Mouse (Mus musculus): ENCODE data around the gene Ptch2. TPM values are rescaled to one million over a fixed set of nuclear protein-coding genes. Genes with fewer than 3 reads are reported as not detected.

Gene Ptch2
- total RNA-seq, 2 experiments from 2014 or later, result 0.61 to 1.5 TPM

DNA sequence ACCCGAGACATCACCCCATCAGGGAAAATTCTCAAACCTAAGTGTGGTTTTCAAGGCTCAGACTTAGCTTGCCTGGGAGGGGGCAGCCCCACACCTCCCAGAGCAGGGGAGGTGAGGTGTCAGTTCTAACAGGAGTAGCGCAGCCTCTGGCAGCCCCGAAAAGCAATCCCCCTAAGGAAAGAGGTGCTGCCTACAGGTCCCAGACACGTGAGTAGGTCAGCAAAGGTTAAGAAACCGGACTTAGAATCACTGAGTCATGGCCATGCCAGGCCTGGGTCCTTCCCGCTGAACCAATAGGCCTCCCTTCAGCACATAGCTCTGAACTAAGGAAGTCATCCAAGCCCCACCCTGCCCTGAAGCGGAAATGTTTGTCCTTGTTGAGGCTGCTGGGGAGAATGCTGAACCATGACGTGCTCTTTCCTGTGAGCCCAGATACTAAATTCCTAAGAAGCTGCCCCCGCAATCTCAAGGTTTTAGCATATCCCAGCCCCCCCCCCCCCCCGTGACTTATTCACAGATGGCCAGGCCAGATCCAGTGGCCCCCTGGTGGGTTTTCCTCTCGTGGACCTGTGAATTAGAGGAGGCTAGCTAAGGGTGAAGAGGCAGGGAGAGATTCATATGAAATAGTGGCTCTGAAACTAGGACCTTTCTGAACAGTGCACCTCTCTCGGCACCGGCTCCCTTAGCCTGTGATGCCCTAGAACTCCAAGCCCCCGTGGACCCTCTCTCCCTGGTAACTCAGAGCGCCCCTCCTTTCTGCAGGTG lies 30.2 kb downstream of the Ptch2 start:
- intact Hi-C loops (cut with DNase I), result no loop called here

GRCm38 (mm10) chr4:117126675-117127290 lies 30.9 kb downstream of the Ptch2 start, which contains the start of gene Tctex1d4:
Tctex1d4 (plus strand) TSS chr4:117126794.
- no peak for DNase-seq

More for the DNA sequence above, 30.2 kb downstream of the Ptch2 start:
- peak; percentile 68 to 80 for DNase-seq

DNA sequence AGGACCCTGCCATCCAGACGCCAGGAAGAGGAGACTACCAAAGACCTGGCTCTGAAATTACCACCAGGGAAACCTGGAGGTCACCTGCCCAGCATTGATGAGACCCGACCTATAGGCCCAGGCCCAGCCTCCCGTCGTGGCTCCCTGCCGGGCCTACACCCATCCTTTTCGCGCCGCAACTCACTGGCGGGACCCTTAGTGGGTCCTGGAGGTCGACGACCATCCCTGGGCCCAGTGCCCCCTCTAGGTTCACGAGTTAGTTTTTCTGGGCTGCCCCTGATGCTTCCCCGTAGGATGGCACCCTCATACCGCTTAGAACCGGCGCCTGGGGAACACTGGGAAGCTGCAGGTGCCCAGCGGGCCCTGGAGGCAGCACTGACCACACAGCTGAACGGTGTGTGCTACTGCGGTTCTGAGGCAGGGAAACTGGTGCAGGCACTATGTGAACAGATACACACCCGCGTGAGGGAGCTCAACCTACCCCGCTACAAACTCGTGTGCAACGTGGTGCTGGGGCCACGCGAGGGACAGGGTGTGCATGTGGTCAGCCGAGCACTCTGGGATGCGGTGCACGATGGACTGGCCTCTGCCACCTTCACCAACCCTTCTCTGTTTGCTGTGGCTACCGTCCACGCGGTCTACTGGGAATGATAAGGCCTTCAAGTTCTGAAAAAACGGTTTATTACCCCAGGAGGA lies 32.3 kb downstream of the Ptch2 start:
- intact Hi-C loops (cut with DNase I), result no loop called here
- no peak for DNase-seq

More at GRCm38 (mm10) chr4:117126675-117127290, 30.9 kb downstream of the Ptch2 start, which contains the start of gene Tctex1d4:
- intact Hi-C loops (cut with DNase I), result no loop called here

GRCm38 (mm10) chr4:117130790-117131189 lies 34.9 kb downstream of the Ptch2 start:
- no peak for DNase-seq
- intact Hi-C loops (cut with DNase I), result loop anchor here (5.0 kb wide), 1 partner anchor 303 kb away; no protein-coding TSS in a partner anchor

GRCm38 (mm10) chr4:117131198-117131597 lies 35.3 kb downstream of the Ptch2 start:
- intact Hi-C loops (cut with DNase I), result loop anchor here (5.0 kb wide), 1 partner anchor 304 kb away; no protein-coding TSS in a partner anchor
- no peak for DNase-seq

DNA sequence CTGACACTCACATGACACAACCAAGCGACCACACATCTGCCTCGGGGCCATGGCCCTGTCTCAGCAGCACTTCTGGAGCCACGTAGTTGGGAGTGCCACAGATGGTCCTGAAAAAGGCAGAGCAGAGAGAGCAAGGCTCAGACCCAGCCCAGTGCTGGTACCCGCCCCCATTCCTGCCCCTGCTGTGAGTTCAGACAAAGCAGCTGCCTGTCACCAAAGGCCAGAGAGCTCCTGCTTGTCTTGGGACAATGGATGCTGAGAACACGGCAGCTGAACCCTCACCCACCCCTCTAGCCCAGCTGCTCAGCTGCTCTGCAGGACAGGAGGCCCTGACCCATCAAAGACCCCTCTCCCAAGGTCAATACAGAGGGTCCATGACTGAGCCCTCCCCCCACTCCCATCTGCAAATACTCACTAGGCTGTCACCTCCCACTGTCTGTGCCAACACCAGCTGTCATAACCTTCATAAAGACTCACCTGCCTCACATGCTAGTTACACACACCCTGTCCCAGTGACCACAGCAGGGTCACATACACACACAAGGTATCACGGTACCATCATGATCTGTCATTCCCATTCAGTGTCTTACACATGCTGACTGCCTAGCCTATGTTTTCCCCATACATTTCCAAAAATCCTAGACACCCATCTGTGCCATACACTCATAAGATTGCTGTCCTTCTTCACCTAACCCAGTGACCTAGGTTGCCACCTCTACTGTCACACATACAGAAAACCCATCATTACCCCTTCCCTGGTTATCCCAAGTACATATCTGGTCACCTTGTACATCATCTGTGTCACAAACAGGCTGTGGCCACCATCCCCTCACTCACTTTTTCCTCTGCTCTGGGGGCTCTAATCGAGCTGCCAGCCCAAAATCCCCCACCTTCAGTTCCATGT lies 36.3 kb downstream of the Ptch2 start:
- intact Hi-C loops (cut with DNase I), result loop anchor here (5.0 kb wide), 1 partner anchor 305 kb away; no protein-coding TSS in a partner anchor
- no peak for DNase-seq

DNA sequence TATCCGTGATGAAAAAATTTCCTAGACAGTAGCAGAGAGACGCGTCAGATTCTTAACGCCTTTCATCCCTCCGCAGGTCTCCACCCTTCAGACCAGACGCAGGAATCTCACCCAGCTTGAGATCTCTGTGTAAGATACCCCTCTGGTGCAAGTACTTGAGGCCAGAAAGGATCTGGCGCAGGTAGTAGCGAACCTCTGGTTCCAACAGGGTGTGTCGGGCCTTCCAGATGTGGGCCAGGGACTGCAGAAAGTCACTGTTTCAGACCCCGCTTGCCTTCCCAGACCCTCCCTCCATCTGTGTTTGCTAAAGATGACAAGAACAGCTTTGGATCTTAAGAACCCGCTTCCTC lies 36.9 kb downstream of the Ptch2 start:
- no peak for DNase-seq
- intact Hi-C loops (cut with DNase I), result loop anchor here (5.0 kb wide), 1 partner anchor 305 kb away; no protein-coding TSS in a partner anchor

- no peak for DNase-seq
- intact Hi-C loops (cut with DNase I), result loop anchor here (5.0 kb wide), 1 partner anchor 306 kb away; no protein-coding TSS in a partner anchor
These were observed 37.5 kb downstream of the Ptch2 start for GRCm38 (mm10) chr4:117133366-117133796.

GRCm38 (mm10) chr4:117133817-117134600 lies 38.1 kb downstream of the Ptch2 start, which contains the start of gene Plk3:
Plk3 (minus strand) TSS chr4:117133963.
- DNase-seq, result peak; percentile 93 to 98
- intact Hi-C loops (cut with DNase I), result loop anchor here (5.0 kb wide), 1 partner anchor 307 kb away; no protein-coding TSS in a partner anchor

- no peak for DNase-seq
- intact Hi-C loops (cut with DNase I), result loop anchor here (5.0 kb wide), 1 partner anchor 307 kb away; no protein-coding TSS in a partner anchor
These were observed 38.7 kb downstream of the Ptch2 start for GRCm38 (mm10) chr4:117134601-117134995.

DNA sequence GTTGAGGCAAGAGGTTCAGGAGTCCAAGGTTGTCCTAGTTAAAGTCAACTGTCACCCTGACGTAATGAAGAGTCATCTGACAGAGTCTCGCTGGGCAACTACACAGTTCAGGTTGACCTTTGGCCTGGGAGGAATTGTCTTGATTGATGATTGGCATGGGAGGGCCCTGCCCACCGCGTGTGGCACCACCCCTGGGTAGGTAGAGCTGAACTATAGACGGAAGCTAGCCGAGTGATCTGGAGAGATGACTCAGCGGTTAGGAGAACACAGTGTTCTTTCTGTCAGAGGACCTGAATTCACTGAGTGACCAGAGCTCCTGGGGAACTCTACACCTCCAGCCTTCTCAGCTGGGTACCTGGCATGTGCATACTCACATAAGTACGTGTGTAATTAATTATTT lies 40.2 kb downstream of the Ptch2 start:
- no peak for DNase-seq
- intact Hi-C loops (cut with DNase I), result no loop called here

- DNase-seq, result no peak
- intact Hi-C loops (cut with DNase I), result loop anchor here (2.0 kb wide), 1 partner anchor 136 kb away; no protein-coding TSS in a partner anchor
These were observed 42.7 kb downstream of the Ptch2 start for GRCm38 (mm10) chr4:117138295-117139216.

DNA sequence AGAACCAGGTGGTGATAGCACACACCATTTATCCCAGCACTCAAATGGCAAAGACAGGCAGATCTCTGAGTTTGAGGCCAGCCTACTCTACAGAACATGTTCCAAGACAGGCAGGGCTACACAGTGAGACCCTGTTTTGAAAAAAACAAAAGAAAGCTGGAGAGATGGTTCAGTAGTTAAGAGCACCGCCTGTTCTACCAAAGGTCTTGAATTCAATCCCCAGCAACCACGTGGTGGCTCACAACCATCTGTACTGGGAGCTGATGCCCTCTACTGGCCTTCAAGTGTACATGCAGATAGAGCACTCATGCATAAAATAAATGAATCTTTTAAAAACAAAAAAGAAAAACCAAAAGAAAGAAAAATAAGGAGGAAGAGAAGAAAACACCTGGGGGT lies 43.3 kb downstream of the Ptch2 start:
- no peak for DNase-seq
- intact Hi-C loops (cut with DNase I), result loop anchor here (2.0 kb wide), 1 partner anchor 136 kb away; no protein-coding TSS in a partner anchor

DNA sequence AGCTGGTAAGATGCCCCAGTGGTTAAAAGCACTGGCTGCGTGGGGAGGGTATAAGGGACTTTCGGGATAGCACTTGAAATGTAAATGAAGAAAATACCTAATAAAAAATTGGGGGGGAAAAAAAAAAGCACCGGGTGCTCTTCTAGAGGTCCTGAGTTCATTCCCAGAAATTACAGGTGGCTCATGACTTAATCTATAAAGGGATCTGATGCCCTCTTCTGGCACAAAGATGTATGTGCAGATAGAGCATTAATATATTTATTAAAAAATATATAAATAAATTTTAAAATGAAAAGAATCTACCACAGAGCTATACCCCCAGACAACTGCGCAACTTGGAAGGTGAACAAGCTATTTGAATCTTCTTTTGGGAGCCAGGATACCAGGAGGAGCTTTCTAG lies 44.7 kb downstream of the Ptch2 start:
- no peak for DNase-seq
- intact Hi-C loops (cut with DNase I), result no loop called here

GRCm38 (mm10) chr4:117143023-117143422 lies 47.1 kb downstream of the Ptch2 start:
- intact Hi-C loops (cut with DNase I), result no loop called here
- no peak for DNase-seq

DNA sequence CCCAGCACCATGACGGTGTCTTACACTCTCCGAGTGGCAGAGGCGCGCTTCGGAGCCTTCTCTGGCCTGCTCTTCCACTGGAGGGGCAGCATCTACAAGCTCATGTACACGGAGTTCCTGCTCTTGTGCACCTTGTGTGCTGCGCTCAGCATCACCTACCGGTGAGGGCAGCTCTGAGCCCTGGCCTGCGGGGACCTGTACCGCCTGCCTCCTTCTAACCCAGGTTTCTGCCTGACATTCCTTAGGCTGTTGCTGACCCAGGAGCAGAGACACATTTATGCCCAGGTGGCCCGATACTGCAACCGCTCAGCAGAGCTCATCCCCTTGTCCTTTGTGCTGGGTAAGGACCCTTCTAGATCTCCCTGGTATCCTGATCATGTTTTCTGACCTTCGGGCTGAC lies 49.4 kb downstream of the Ptch2 start:
- DNase-seq, result no peak
- intact Hi-C loops (cut with DNase I), result loop anchor here (5.0 kb wide), 1 partner anchor 72 kb away; no protein-coding TSS in a partner anchor

DNA sequence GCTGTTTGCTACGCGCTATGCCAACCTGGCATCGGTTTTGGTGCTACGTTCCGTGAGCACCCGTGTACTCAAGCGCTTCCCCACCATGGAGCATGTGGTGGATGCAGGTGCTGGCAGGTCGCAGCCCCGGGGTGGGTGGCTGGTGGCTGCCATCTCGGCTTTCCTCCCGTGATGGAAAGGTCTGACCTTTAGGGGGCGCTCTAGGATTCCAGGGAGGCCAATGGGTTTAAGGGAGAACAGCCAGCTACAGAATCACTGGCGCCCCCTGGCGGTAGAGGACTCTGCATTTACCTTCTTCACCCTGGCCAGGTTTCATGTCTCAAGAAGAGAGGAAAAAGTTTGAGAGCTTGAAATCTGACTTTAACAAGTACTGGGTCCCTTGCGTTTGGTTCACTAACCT lies 50.3 kb downstream of the Ptch2 start:
- DNase-seq, result peak; percentile 80 to 84
- intact Hi-C loops (cut with DNase I), result loop anchor here (5.0 kb wide), 1 partner anchor 71 kb away; no protein-coding TSS in a partner anchor
